Mouse (Mus musculus) 3T3-L1 (cell line): ENCODE measurements around the gene Il6st.
A peak's percentile ranks its signal among the peaks of the same experiment; 100 is the strongest.

ENCODE experiments used
- DNase-seq: peaks from one replicate; pipeline ENCODE4 v3.0.0-alpha.2; 2015; ENCODE audit warnings: low read depth, low spot score

The Il6st gene

GRCm38 (mm10) chr13:112482525-112482924 is 18.7 kb downstream of the Il6st start:
- no peak for DNase-seq

GRCm38 (mm10) chr13:112483015-112483414 is 19.1 kb downstream of the Il6st start:
- DNase-seq, result no peak

DNA sequence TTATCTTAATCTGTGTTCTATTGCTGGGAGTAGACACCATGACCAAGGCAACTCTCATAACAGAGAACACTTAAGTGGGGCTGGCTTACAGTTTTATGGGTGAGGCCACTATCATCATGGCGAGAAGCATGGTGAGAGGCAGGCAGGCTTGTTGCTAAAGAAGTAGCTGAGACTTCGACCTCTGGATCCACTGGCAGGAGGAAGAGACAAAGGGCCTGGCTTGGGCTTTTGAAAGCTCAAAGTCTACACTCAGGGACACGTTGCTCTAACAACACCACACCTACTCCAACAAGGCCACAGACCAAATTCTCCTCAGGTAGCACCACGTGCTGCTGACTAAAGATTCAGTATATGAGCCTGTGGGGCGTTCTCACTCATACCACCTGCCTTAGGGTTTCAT is 22.4 kb downstream of the Il6st start:
- no peak for DNase-seq

DNA sequence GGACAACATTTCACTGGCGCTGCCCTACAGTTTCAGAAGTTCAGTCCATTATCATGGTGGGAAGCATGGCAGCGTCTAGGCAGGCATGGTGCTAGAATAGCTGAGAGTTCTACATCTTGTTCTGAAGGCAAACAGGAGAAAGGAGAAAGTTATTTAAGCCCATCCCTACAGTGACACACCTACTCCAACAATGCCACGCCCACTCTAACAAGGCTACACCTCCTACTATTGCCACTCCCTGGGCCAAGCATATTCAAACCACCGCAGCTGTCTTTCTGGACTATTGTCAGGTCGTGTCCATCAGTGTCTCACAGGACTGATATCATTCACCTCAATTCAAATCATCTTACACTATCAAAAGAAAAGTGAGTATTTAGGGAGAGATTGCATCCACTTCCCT is 22.8 kb downstream of the Il6st start:
- DNase-seq, result no peak

DNA sequence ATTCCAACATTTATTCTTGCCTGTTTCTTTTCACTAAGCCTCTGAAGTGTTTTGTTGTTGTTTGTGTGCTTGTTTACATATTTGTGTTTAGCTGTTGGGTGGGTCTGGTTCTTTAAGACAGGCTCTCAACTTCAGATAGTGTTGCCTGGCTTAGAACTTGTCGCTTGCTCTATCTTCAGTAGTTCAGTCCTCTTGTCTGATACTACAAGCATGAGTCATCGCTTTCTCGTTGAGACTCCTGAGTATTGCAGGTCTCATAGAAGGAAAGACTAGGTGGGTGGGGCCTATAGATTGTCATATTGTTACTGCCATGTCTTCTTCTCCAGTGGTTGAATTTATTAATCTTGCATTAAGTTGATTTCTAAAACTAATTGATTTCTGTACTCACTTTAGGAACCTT is 26.2 kb downstream of the Il6st start:
- DNase-seq, result no peak

- no peak for DNase-seq
These were observed 27.9 kb downstream of the Il6st start for GRCm38 (mm10) chr13:112491636-112492284.

GRCm38 (mm10) chr13:112492285-112492678 is 28.4 kb downstream of the Il6st start:
- no peak for DNase-seq

GRCm38 (mm10) chr13:112494590-112494989 is 30.7 kb downstream of the Il6st start:
- no peak for DNase-seq

GRCm38 (mm10) chr13:112500027-112500426 is 36.2 kb downstream of the Il6st start:
- no peak for DNase-seq

- DNase-seq, result no peak
These were observed 36.6 kb downstream of the Il6st start for GRCm38 (mm10) chr13:112500466-112500865.

DNA sequence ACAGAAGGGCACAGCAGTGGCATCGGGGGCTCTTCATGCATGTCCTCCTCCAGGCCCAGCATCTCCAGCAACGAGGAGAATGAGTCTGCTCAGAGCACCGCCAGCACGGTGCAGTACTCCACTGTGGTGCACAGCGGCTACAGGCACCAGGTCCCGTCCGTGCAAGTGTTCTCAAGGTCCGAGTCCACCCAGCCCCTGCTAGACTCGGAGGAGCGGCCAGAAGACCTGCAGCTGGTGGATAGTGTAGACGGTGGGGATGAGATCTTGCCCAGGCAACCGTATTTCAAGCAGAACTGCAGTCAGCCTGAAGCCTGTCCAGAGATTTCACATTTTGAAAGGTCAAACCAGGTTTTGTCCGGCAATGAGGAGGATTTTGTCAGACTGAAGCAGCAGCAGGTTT is 40.0 kb downstream of the Il6st start:
- DNase-seq, result no peak

- DNase-seq, result no peak
These were observed 41.6 kb downstream of the Il6st start for GRCm38 (mm10) chr13:112505436-112505835.

DNA sequence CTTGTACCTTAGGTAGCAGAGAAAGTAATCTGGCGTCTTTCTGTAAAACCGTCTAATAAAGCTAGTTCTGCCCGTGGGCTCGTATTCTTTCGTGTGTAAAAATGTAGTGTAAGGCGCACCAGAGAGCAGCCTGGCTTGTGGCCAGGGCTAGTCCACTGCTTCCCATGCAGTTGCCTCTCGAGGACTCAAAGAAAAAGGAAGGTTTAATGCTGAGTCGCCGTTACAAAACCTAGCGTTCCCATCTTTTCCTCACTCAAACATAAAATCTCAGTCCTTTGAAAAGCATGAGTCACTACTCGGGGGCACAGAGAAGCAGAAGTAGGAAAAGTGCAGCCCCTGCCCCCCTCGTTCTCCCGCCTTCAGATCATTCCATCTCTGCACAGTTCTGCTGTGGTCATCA is 42.9 kb downstream of the Il6st start:
- DNase-seq, result no peak

DNA sequence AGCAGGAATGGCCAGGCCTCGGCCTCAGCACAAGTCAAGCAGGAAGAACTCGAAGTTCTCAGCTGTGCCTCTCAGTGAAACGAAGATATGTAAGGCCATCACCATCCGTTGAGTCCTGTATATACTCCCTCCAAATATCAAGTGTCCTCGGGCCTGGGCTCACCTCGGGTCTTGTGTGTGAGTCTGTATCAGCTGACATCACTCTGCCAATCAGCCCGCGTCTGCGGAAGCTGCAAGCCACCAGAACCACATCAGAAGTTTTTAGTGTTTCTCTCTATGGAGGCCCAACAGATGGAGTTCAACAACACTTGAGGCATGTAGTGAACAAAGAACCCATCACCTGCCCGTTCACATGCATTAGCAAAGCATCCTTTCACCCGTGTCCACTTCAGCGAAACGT is 43.8 kb downstream of the Il6st start:
- no peak for DNase-seq

DNA sequence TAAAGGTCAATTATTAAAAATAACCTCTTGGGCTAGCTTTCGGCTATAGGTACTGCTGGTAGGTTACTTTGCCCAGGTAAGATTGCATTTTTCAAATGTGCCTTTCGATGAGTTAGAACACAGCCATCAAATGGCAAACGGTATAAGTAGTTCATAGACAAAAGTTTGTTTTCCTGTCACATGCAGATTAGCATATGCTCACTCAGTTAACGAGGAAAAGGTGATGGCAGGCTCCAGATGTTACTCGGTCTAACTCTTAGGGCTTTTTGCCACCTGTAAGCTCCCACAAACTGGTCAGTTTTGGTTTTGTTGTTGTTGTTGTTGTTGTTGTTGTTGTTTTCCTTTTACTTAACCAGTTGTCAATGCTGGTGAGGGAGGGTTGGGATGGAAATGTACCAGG is 44.6 kb downstream of the Il6st start:
- DNase-seq, result no peak

DNA sequence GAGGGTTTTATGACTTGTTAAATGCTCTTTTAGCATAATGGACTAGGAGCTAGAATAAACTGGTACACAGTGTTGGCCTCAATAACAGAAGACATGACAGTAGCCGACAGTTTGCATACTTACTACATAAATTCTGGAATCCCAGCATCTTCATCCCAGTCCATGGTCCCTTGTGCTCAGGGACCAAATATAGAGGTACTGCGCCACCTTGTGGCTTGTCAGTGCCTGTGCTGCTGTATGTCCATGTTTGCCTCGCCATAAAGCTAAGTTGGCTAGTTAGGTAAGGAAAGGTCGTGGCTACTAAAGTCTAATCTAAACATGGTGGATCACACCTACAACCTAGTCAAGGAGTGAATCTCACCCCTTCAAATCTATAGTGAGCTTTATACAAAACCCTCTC is 45.6 kb downstream of the Il6st start:
- peak; percentile 83 for DNase-seq

DNA sequence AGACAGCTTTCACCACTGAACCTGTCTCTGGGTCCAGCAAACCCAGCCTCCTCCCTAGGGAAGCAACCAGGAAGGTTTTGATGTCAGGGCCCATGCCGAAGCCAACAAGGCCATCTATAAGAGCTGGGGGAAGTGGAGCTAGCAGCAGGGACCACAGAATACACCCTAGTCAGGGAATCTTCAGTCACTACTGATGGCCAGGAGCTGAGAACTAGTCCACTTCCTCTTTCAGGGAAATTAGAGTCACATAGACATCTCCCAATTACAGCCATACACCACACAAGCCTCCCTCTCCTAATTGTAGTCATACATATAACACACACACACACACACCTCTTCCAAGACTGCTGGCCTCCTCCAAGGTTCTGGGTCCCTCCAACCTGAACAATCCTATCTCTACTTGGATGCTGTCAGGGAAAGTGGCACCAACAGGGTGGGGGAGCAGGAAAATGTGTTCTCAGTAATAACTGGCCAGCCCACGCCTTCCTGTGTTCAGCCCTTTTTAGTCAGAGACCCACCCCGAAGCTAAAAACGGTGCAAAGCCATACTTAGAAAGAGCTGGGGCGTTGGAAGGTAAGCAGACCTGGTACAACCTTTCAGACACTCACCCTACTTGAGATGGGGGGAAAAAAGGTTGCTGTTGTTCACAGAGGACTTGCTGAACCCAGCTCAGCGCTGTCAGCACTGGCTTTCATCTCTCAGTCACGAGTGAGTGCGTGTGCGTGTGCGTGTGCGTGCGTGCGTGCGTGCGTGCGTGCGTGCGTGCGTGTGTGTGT is 46.8 kb downstream of the Il6st start:
- no peak for DNase-seq

DNA sequence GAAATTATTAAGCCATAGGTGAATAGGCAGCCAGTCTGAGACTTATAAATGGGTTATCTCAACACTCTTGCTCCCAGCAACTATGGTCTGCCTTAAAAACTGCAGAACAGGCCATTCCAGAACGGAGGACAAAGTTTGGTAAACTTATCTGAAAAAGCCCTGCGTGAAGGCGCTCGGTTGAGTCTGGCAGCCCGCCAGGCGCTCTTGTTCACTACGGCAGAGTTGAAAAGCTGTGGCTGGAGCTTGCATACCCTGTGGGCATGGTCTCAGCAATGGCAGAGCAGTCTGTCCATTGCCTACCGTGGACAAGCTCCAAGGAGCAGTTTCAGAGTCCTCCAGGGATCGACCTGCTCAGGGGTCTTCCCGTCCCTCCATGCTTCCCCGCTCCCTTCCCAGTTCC is 47.4 kb downstream of the Il6st start:
- no peak for DNase-seq

DNA sequence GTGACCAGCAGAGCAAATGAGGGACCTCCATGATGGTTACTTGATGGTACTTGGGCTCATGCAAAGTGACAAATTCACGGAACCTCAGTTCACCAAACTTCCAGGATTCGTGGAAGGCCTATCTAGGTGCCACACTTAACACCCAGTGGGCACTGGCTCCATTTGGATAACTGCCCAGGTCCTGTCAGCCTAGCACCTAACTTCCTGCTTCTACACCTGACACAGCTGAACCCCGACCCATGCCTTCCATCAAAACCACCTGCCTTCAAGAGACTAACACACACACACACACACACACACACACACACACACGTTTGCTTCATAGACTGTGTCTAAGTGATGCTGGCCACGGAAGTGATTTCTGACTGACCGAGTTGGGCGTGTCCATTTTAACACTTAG is 47.9 kb downstream of the Il6st start:
- no peak for DNase-seq

- DNase-seq, result no peak
These were observed 49.0 kb downstream of the Il6st start for GRCm38 (mm10) chr13:112512824-112513223.

DNA sequence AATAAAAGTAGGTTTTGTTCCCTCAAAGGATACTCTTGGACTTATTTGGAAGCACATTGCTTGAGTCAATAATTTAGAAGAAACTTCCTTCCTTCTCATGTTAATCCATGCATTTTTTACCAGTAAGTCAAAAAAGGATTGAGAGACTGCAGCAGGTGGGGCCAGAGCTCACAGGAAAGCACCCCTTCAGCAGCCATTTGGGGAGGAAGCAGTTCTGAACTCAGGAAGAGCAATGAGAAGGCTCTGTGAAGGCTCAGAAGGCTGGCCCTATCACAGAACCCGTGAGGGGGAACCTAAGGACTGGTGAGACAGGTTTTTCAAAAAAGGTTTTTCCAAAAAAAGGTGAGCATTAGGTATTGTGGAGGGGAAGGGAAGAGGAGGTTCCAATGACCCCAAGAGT is 50.7 kb downstream of the Il6st start:
- DNase-seq, result no peak

GRCm38 (mm10) chr13:112522261-112522660 is 58.4 kb downstream of the Il6st start:
- DNase-seq, result no peak

DNA sequence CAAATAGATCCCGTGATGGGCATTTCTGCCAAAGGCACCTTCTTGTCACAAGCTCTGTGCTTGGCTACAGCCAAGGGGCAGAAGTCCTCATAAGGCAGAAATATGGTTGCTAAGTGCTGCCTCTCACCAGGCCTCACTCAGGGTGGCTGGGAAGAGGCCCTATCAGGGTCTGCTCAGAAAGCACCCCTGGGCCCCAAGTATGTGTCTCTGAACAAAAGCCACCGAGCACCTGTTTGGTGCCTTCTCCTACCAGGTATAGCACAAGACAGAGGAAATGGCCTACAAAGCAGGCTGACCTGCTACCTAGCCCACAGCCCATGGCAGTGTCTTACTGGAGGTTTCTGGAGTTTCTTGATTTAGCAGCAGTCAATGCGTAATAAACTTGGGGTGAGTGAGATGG is 59.0 kb downstream of the Il6st start:
- DNase-seq, result no peak
